ENCODE assay signal across 22 mouse cellular contexts in the genomic region with DNA sequence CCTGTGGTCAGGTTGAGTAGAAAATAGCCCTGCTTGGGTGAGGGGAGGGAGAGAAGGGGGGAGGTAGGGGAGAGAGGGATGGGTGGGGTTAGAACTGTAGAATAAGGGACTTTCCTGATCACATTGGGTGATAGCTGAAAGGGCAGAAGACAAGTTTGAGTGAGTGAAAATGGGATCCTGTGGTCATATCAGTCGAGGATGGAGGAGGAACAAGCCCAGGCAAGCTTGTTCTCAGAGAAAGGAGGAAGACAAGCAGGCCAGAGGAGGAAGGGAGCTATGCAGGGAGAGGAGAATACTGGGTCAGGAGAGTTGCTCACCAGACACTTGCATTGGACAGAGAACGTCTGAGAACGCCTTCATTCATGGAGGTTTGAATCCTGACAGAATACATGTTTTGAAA.
DNase-seq lines count a peak whose midpoint lies in the region; ATAC-seq and TF ChIP-seq lines count a peak whose summit lies in the region.
"Had no signal": no experiment of that assay in that cellular context is flagged by ENCODE, and none has a peak within 500 bp of the region (broad histone marks: within the 10 kb centered on the region; RNA-seq: fewer than 3 reads in every experiment).

No protein-coding gene starts in this region.

- no peak for TF ChIP-seq POLR2A in CH12.LX (IDR thresholded peaks at IDR 0.05; ENCODE audit: low read depth, low read length)

- H3K9ac ChIP-seq in CH12.LX (ENCODE audit: insufficient read depth, low read depth): no peak overlapping the region

- dilution Hi-C loops in CH12.LX (cut with MboI; ENCODE audit: extremely low pct_ligation_motif_present, extremely low pct_unique_long_range_greater_than_20kb, low sequenced_read_pairs): no loop called here

- no peaks in the 10 kb centered on the region for H3K27me3 ChIP-seq in megakaryocyte, embryonic 14.5 days (replicated peaks)
- no peaks in the 10 kb centered on the region for H3K27me3 ChIP-seq in CH12.LX (replicated peaks)
- H3K27me3 ChIP-seq: Patski had no signal

- in situ Hi-C loops in CH12.LX (cut with MboI; ENCODE audit: low pct_ligation_motif_present, low pct_unique_long_range_greater_than_20kb, low sequenced_read_pairs): loop anchor here (25.0 kb wide), 2 partner anchors 103 to 978 kb away; no protein-coding TSS in a partner anchor

- peak overlapping the region; percentile 28 for H3K4me3 ChIP-seq in megakaryocyte, embryonic 14.5 days (replicated peaks)
- H3K4me3 ChIP-seq in CH12.LX (replicated peaks in 1 of 3; ENCODE audit: low read depth in 2 of 3, low read length in 2 of 3, poor library complexity in 1 of 3): no peak overlapping the region

- TF ChIP-seq EP300 in CH12.LX (IDR thresholded peaks at IDR 0.05; ENCODE audit: low read length): peak; percentile 60; the same call in 1 of the 2 replicates

- DNase-seq in 416B (ENCODE audit: low read depth) (peak; percentile 11), CH12.LX (ENCODE audit: extremely low read depth) (peak; percentile 72)
- no peak for DNase-seq in cerebellum, postnatal 36 days
- no peak for DNase-seq in spleen, postnatal 14 days (ENCODE audit: low spot score in 2 of 2)
- DNase-seq: adrenal gland, adult 2 months; adrenal gland, adult 8-10 months; adrenal gland, postnatal 10 days; adrenal gland, postnatal 14 days; adrenal gland, postnatal 25 days; adrenal gland, postnatal 36 days; B cell, adult 2 months; cerebellum, adult 11 months; cerebellum, adult 11-12 months; cerebellum, adult 18-20 months; cerebellum, adult 2 months; cerebellum, adult 8-10 months had no signal

- H3K79me2 ChIP-seq in CH12.LX (replicated peaks; ENCODE audit: control insufficient read depth, extremely low read depth, insufficient read depth, poor library complexity, severe bottlenecking): no peaks in the 10 kb centered on the region

- peak overlapping the region; percentile 13; the same call in 1 of the 2 replicates for H3K27ac ChIP-seq in CH12.LX (ENCODE audit: insufficient read depth, low read depth)

- TF ChIP-seq RAD21 in CH12.LX (IDR thresholded peaks at IDR 0.05; ENCODE audit: low read depth, low read length): no peak

- H3K36me3 ChIP-seq in megakaryocyte, embryonic 14.5 days (replicated peaks; ENCODE audit: low read length): no peaks in the 10 kb centered on the region
- H3K36me3 ChIP-seq in CH12.LX (replicated peaks in 1 of 2; ENCODE audit: control insufficient read depth in 1 of 2, insufficient read depth in 1 of 2, low read length in 1 of 2): no peaks in the 10 kb centered on the region
- H3K36me3 ChIP-seq: G1E had no signal

- H3K4me2 ChIP-seq in CH12.LX (ENCODE audit: insufficient read depth, low read depth, poor library complexity, severe bottlenecking): no peak overlapping the region

- no peak for ATAC-seq in megakaryocyte, adult 5-6 weeks (ENCODE audit: poor library complexity, severe bottlenecking)
- ATAC-seq: activated CD4-positive, CD25-positive, alpha-beta regulatory T cell, adult 4 months; CD4-positive, CD25-positive, alpha-beta regulatory T cell, adult 4 months; Patski had no signal

- TF ChIP-seq CTCF in CH12.LX (conservative IDR thresholded peaks at IDR 0.05 in 1 of 2, IDR thresholded peaks at IDR 0.05 in 1 of 2; ENCODE audit: low read depth in 2 of 2, low read length in 2 of 2): no peak

- H3K4me1 ChIP-seq in megakaryocyte, embryonic 14.5 days: peaks cover 6% of the 10 kb centered on the region; the same call in 1 of the 2 replicates
- H3K4me1 ChIP-seq in CH12.LX (ENCODE audit: control insufficient read depth in 1 of 2, insufficient read depth in 2 of 2): peaks cover 0 to 9% of the 10 kb centered on the region in 2 experiments; a peak in 1 of 4 replicates

- H3K9me3 ChIP-seq in megakaryocyte, embryonic 14.5 days: peaks cover 29% of the 10 kb centered on the region; the same call in 1 of the 2 replicates
- H3K9me3 ChIP-seq in CH12.LX (replicated peaks; ENCODE audit: low read length): peaks cover 24% of the 10 kb centered on the region

TF ChIP-seq in CH12.LX, 34 proteins besides CTCF, POLR2A, EP300 and RAD21:
- TF ChIP-seq IRF4 (IDR thresholded peaks at IDR 0.05; ENCODE audit: low read depth, low read length) (peak; percentile 64), TBP (conservative IDR thresholded peaks at IDR 0.05; ENCODE audit: low read depth, low read length) (0 out of 2 replicates have a peak, but pooled peaks have one; percentile 15), TCF12 (IDR thresholded peaks at IDR 0.05; ENCODE audit: low read depth, low read length) (no peak), ZMIZ1 (IDR thresholded peaks at IDR 0.05; ENCODE audit: low read depth, low read length) (no peak), BHLHE40 (IDR thresholded peaks at IDR 0.05; ENCODE audit: low read depth, low read length) (no peak), POLR2AphosphoS2 (IDR thresholded peaks at IDR 0.05; ENCODE audit: low read depth, low read length) (no peak), MAX (IDR thresholded peaks at IDR 0.05; ENCODE audit: low read length) (no peak), MEF2A (IDR thresholded peaks at IDR 0.05; ENCODE audit: borderline replicate concordance, low read depth, low read length) (no peak; the same call in 1 of the 2 replicates), HCFC1 (IDR thresholded peaks at IDR 0.05; ENCODE audit: low read depth, low read length) (no peak), ZC3H11A (IDR thresholded peaks at IDR 0.05; ENCODE audit: low read depth, low read length) (no peak), SIN3A (IDR thresholded peaks at IDR 0.05; ENCODE audit: low read length) (no peak), RCOR1 (conservative IDR thresholded peaks at IDR 0.05; ENCODE audit: low read depth, low read length) (no peak), ZKSCAN1 (IDR thresholded peaks at IDR 0.05; ENCODE audit: borderline replicate concordance, low read depth, low read length) (no peak), CHD2 (IDR thresholded peaks at IDR 0.05; ENCODE audit: low read length) (peak; percentile 40; the same call in 1 of the 2 replicates), ELF1 (IDR thresholded peaks at IDR 0.05; ENCODE audit: low read depth, low read length) (peak; percentile 22; the same call in 1 of the 2 replicates), KAT2A (IDR thresholded peaks at IDR 0.05; ENCODE audit: insufficient replicate concordance, low read length) (0 out of 2 replicates have a peak, but pooled peaks have one; percentile 18), GABPA (IDR thresholded peaks at IDR 0.05; ENCODE audit: insufficient replicate concordance, low read depth, low read length) (no peak), ETS1 (conservative IDR thresholded peaks at IDR 0.05; ENCODE audit: low read depth, low read length) (peak; percentile 40), CHD1 (IDR thresholded peaks at IDR 0.05; ENCODE audit: low read depth, low read length) (no peak; the same call in 1 of the 2 replicates)

Comparison
In these comparisons a context has a peak if more than half of its experiments do, and no peak if none do; other contexts are left out.
1. DNase-seq: peak in 416B (single experiment) and CH12.LX (single experiment); none in cerebellum, postnatal 36 days (0 of 2) and spleen, postnatal 14 days (0 of 2).